Mouse (Mus musculus) forebrain, embryonic 11.5 days (tissue): ENCODE measurements around the gene Mafb. TPM values are rescaled to one million over a fixed set of nuclear protein-coding genes. Genes with fewer than 3 reads are reported as not detected.

Experiments used
- ATAC-seq: fragments of 200-750 bp; cut with Nextera tagmentation; replicated peaks from 2 replicates; pipeline ENCODE4 v1.8.0; 2017; ENCODE audit warnings: moderate TSS enrichment; ENCODE audit not compliant: low FRiP score
- DNase-seq: peaks from one replicate; pipeline ENCODE4 v3.0.0-alpha.2; 2017; ENCODE audit warnings: low spot score
- H3K27ac ChIP-seq: fragments of 300-500 bp; sonication (generic); 2 replicates; pipeline ENCODE4 v1.5.1; 2014; ENCODE audit warnings: low read depth, low read length
- H3K27me3 ChIP-seq: fragments of 300-500 bp; sonication (generic); 2 replicates; pipeline ENCODE4 v1.6.1; 2014; ENCODE audit warnings: mild to moderate bottlenecking, low read length, mixed read lengths; ENCODE audit not compliant: control insufficient read depth, insufficient read depth
- H3K36me3 ChIP-seq: fragments of 300-500 bp; sonication (generic); 2 replicates; pipeline ENCODE4 v1.6.1; 2014; ENCODE audit warnings: mild to moderate bottlenecking, low read length, moderate library complexity, mixed read lengths; ENCODE audit not compliant: control insufficient read depth, insufficient read depth
- H3K4me1 ChIP-seq: fragments of 300-500 bp; sonication (generic); replicated peaks from 2 replicates; pipeline ENCODE4 v1.6.1; 2014; ENCODE audit warnings: low read length, mixed read lengths; ENCODE audit not compliant: control insufficient read depth, insufficient read depth
- H3K4me2 ChIP-seq: fragments of 300-500 bp; sonication (generic); 2 replicates; pipeline ENCODE4 v1.6.1; 2014; ENCODE audit warnings: low read depth, mild to moderate bottlenecking, low read length, moderate library complexity, mixed read lengths; ENCODE audit not compliant: severe bottlenecking
- H3K4me3 ChIP-seq: fragments of 300-500 bp; sonication (generic); 2 replicates; pipeline ENCODE4 v1.5.1; 2014; ENCODE audit warnings: low read depth, low read length
- H3K9ac ChIP-seq: fragments of 300-500 bp; sonication (generic); 2 replicates; pipeline ENCODE4 v1.6.1; 2014; ENCODE audit warnings: low read length
- H3K9me3 ChIP-seq: fragments of 300-500 bp; sonication (generic); 2 replicates; pipeline ENCODE4 v1.6.1; 2016; ENCODE audit warnings: low read length, mixed read lengths; ENCODE audit not compliant: control insufficient read depth
- WGBS: fragments of 180-500 bp; shearing (Covaris S2); extraction: QIAGEN DNeasy Blood & Tissue Kit; methylation state at CpG from one replicate; pipeline ENCODE4 v1.1.7; 2014; 5-methylcytosine and 5-hydroxymethylcytosine counted together
- polyA plus RNA-seq: library from polyadenylated mRNA; unstranded; fragments of >200 nt; fragmentation: Nextera tagmentation; extraction: Ambion mirVana; gene quantifications from 2 replicates; pipeline ENCODE4 v1.2.1, GENCODE M21; 2014

Gene Mafb
- polyA plus RNA-seq, 1 experiment from 2014 or later, result 5.3 TPM

DNA sequence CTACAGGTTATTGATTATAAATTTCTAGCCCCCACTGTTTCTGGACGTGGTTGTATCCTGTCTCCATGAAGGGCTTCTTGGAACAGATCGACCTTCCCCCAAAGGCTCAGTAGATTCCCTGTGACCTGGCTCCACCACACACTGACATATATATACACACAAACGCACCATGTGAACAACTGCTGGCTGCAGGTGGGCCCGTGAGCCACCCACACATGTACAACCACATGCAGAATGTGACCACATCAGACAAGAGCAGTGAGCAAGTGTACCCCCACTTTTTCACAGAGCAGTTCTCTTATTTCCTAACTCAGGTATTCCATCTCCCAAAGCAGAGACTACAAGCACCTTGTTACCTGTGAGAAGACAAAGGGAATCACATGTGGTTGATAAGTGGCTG, 39.1 kb downstream of the Mafb start:
- no peak for ATAC-seq
- H3K27me3 ChIP-seq, result no peaks in the 10 kb centered on the region
- no peaks in the 10 kb centered on the region for H3K36me3 ChIP-seq
- DNase-seq, result no peak
- no peak overlapping the region for H3K9ac ChIP-seq
- 85% methylated on average over 4 of the region's 4 CpGs for WGBS
- H3K4me3 ChIP-seq, result no peak overlapping the region
- no peaks in the 10 kb centered on the region for H3K4me1 ChIP-seq
- no peak overlapping the region for H3K4me2 ChIP-seq
- H3K9me3 ChIP-seq, result no peaks in the 10 kb centered on the region
- no peak overlapping the region for H3K27ac ChIP-seq

DNA sequence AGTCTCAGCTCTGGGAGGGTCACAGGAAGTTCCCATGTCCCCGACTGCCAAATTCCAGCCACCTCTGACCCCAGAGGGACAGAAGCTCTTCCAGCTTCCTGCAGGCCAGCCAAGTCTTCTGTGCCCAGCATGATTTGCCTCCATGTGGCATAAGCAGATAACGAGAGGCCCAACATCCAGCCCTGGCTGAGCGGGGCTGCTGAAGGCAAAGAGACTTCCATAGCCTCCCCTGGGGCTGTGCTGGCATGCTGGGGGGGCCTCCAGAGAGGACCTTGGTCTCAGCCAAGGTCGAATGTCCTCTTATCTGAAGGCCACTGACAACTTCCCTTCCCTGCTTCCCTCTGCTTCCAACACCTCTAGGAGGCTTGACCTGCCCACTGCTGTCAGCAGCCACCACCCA, 39.7 kb downstream of the Mafb start:
- DNase-seq (no peak), ATAC-seq (no peak)
- Histone ChIP-seq H3K9me3 (no peaks in the 10 kb centered on the region), H3K36me3 (no peaks in the 10 kb centered on the region), H3K9ac (no peak overlapping the region), H3K4me2 (no peak overlapping the region), H3K27me3 (no peaks in the 10 kb centered on the region), H3K27ac (no peak overlapping the region), H3K4me3 (no peak overlapping the region), H3K4me1 (no peaks in the 10 kb centered on the region)
- WGBS, result 47% methylated on average over 4 of the region's 4 CpGs

DNA sequence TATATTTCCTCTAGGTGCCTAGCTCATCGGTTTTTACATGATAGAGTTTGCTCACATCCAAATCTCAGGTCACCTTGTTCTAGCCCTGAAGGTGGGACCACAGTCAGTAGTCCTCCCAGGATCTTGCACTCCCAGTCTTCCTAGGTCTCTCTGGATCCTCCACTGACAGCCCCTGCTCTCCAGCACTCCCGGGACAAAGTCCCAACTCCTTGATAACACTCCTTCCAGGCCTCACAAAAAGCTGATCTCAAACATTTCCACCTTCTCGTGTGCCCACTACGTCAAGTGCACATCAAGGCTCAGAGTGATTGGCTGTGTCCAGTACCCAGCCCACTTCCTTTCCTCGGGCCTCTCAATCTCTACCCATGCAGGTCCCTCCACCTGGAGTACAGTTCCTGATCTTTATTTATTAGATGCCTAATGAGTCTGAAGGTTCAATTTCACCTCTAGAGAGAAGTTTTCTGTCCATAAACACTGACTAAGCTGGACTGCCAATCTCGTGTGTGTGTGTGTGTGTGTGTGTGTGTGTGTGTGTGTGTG, 41.7 kb downstream of the Mafb start:
- 89% methylated on average over 6 of the region's 6 CpGs for WGBS
- no peaks in the 10 kb centered on the region for H3K36me3 ChIP-seq
- no peak for ATAC-seq

DNA sequence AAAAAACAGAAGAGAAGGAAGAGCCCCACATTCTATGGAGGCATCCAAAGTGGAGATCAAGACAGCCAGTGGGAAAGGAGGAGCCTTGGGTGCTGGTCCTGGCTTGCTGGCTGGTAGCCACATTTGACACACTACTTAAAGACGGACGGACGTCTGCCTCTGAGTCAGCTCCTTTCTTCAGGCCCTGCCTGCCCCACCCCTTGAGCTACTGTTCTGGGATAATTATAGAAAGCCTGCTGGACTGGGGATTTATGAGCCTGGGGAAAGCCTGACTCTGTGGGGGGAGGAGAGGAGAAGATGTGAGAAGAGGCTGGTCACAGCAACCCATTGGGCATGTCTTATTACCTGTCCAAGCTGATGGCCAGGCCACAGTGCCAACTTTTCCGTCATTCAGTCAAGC, 45.0 kb downstream of the Mafb start:
- H3K9me3 ChIP-seq, result no peaks in the 10 kb centered on the region
- DNase-seq, result no peak
- no peak overlapping the region for H3K4me3 ChIP-seq
- no peak overlapping the region for H3K4me2 ChIP-seq
- H3K4me1 ChIP-seq, result no peaks in the 10 kb centered on the region
- H3K9ac ChIP-seq, result no peak overlapping the region
- no peaks in the 10 kb centered on the region for H3K27me3 ChIP-seq
- no peak for ATAC-seq
- H3K36me3 ChIP-seq, result no peaks in the 10 kb centered on the region
- no peak overlapping the region for H3K27ac ChIP-seq
- 58% methylated on average over 4 of the region's 4 CpGs for WGBS

More for the DNA sequence above, 41.7 kb downstream of the Mafb start:
- no peak overlapping the region for H3K4me2 ChIP-seq
- H3K4me1 ChIP-seq, result no peaks in the 10 kb centered on the region
- H3K9me3 ChIP-seq, result no peaks in the 10 kb centered on the region
- no peaks in the 10 kb centered on the region for H3K27me3 ChIP-seq
- H3K9ac ChIP-seq, result no peak overlapping the region
- H3K27ac ChIP-seq, result no peak overlapping the region
- DNase-seq, result no peak
- no peak overlapping the region for H3K4me3 ChIP-seq

DNA sequence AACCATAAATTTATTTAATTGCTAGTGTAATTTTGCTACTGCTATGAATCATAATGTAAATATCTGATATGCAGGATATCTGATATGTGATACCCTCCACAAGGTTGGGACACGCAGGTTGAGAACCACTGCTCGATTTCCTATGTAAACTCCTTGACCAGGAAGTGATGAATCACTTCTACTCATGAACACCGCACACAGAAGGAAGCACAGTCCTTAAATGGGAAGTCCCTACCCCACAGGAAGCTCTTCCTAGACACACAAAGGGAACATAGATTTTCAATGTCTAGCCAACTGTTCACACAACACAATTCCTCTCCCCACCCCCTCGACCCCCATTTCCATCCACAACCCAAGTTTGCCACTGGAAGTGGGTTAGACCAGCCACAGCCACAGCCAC, 48.6 kb downstream of the Mafb start:
- Histone ChIP-seq H3K4me2 (no peak overlapping the region), H3K27me3 (no peaks in the 10 kb centered on the region), H3K4me1 (no peaks in the 10 kb centered on the region), H3K36me3 (no peaks in the 10 kb centered on the region), H3K4me3 (no peak overlapping the region), H3K9ac (no peak overlapping the region), H3K9me3 (no peaks in the 10 kb centered on the region), H3K27ac (no peak overlapping the region)
- ATAC-seq, result no peak
- 86% methylated on average over 4 of the region's 4 CpGs for WGBS
- DNase-seq, result no peak

Other genes with a start within 250 kb of the Mafb start
- not detected in 2 replicates for gene Gm826, start 32.9 kb downstream of the Mafb start, polyA plus RNA-seq